Mouse (Mus musculus) limb, embryonic 11.5 days (tissue): ENCODE results near the gene Pigl. TPM values are rescaled to one million over a fixed set of nuclear protein-coding genes. Genes with fewer than 3 reads are reported as not detected.

Experiments
- ATAC-seq: fragments of 200-750 bp; cut with Nextera tagmentation; 2 replicates; pipeline ENCODE4 v1.8.0; 2017; ENCODE audit warnings: low read depth; ENCODE audit not compliant: insufficient number of reproducible peaks, low FRiP score, low TSS enrichment
- DNase-seq: peaks from one replicate; pipeline ENCODE4 v3.0.0-alpha.2; 2015; ENCODE audit warnings: low spot score
- H3K27ac ChIP-seq: fragments of 300-500 bp; sonication (generic); replicated peaks from 2 replicates; pipeline ENCODE4 v1.5.1; 2014; ENCODE audit warnings: low read depth, mild to moderate bottlenecking, low read length
- H3K27me3 ChIP-seq: fragments of 300-500 bp; sonication (generic); 2 replicates; pipeline ENCODE4 v1.6.1; 2014; ENCODE audit warnings: mild to moderate bottlenecking, low read length, mixed read lengths; ENCODE audit not compliant: control insufficient read depth, insufficient read depth
- H3K36me3 ChIP-seq: fragments of 300-500 bp; sonication (generic); 2 replicates; pipeline ENCODE4 v1.6.1; 2014; ENCODE audit warnings: mild to moderate bottlenecking, low read length, moderate library complexity, mixed read lengths; ENCODE audit not compliant: control insufficient read depth, insufficient read depth
- H3K4me1 ChIP-seq: fragments of 300-500 bp; sonication (generic); 2 replicates; pipeline ENCODE4 v1.6.1; 2014; ENCODE audit warnings: low read length, mixed read lengths; ENCODE audit not compliant: control insufficient read depth, insufficient read depth
- H3K4me2 ChIP-seq: fragments of 300-500 bp; sonication (generic); 2 replicates; pipeline ENCODE4 v1.6.1; 2014; ENCODE audit warnings: low read depth, mild to moderate bottlenecking, moderate library complexity; ENCODE audit not compliant: severe bottlenecking
- H3K4me3 ChIP-seq: fragments of 300-500 bp; sonication (generic); 2 replicates; pipeline ENCODE4 v1.5.1; 2014; ENCODE audit warnings: low read depth, low read length
- H3K9ac ChIP-seq: fragments of 300-500 bp; sonication (generic); 2 replicates; pipeline ENCODE4 v1.6.1; 2014; ENCODE audit warnings: mild to moderate bottlenecking, low read length
- H3K9me3 ChIP-seq: fragments of 300-500 bp; sonication (generic); 2 replicates; pipeline ENCODE4 v1.6.1; 2016; ENCODE audit warnings: low read length; ENCODE audit not compliant: control insufficient read depth
- WGBS: fragments of 180-500 bp; shearing (Covaris S2); extraction: QIAGEN DNeasy Blood & Tissue Kit; methylation state at CpG from one replicate; pipeline ENCODE4 v1.1.7; 2014; 5-methylcytosine and 5-hydroxymethylcytosine counted together
- polyA plus RNA-seq: library from polyadenylated mRNA; unstranded; fragments of >200 nt; fragmentation: Nextera tagmentation; extraction: Ambion mirVana; gene quantifications from 2 replicates; pipeline ENCODE4 v1.2.1, GENCODE M21; 2014

Pigl gene
- polyA plus RNA-seq = 12.5 and 13.7 TPM in 2 replicates

DNA sequence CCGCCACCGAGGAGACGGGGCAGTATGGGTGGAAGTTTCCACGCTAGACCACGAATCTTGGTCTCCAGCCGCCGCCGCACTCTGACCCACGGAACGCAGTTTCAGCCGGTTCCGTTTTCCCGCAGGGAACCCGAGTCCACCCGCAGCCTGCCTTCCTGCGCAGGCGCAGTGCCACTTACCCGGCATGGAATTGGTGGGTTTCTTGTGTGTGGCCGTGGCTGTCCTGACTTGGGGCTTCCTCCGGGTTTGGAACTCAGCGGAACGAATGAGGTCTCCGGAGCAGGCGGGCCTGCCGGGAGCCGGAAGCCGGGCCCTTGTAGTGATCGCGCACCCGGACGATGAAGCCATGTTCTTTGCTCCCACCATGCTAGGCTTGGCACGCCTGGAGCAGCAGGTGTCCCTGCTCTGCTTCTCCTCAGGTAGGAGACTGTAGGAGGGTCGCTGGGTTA is at the start of gene Pigl, which contains the start of gene Ncor1:
TSS of gene Pigl (plus strand) at position 185 of the 449 bp plus-strand sequence.
TSS of gene Ncor1 (minus strand) at position 266 of the 449 bp plus-strand sequence.
- peak; percentile 80 for ATAC-seq

DNA sequence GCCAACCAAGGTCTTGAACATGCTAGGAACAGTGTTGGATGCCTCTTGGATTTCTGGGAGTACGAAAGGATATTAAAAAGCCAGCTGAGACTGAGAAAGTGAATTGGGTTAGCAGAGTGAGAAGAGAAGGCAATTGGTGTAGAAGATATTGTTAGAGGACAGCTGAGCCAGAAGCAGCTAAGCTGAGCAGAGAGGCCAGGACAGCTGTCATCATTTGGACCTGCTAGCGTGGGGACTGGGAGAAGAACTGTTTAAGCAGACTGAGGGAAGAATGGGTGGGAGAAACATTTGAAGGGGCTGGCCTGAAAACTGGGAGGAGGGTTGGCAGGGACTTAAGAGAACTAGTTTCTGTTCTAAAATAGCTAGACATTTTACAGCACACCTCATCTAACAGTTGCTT is 49.4 kb upstream of the Pigl start:
- ATAC-seq (no peak), DNase-seq (no peak)
- Histone ChIP-seq H3K9ac (no peak overlapping the region), H3K4me3 (no peak overlapping the region), H3K27me3 (no peaks in the 10 kb centered on the region), H3K4me1 (no peaks in the 10 kb centered on the region), H3K36me3 (peaks cover 13% of the 10 kb centered on the region; the same call in 1 of the 2 replicates), H3K4me2 (no peak overlapping the region), H3K27ac (no peak overlapping the region), H3K9me3 (no peaks in the 10 kb centered on the region)
- 98% methylated on average over 2 of the region's 2 CpGs for WGBS

More for the DNA sequence above, at the start of gene Pigl, which contains the start of gene Ncor1:
- under 1% methylated on average over 33 of the region's 33 CpGs for WGBS
- Histone ChIP-seq H3K4me3 (peak within 1 kb of the TSS; percentile 90), H3K4me1 (no peaks in the 10 kb centered on the region), H3K9ac (peak within 1 kb of the TSS; percentile 99), H3K27me3 (no peaks in the 10 kb centered on the region), H3K9me3 (no peaks in the 10 kb centered on the region), H3K36me3 (no peaks in the 10 kb centered on the region; the same call in 1 of the 2 replicates), H3K27ac (peak within 1 kb of the TSS; percentile 95), H3K4me2 (peak within 1 kb of the TSS; percentile 93)
- peak; percentile 88 for DNase-seq

DNA sequence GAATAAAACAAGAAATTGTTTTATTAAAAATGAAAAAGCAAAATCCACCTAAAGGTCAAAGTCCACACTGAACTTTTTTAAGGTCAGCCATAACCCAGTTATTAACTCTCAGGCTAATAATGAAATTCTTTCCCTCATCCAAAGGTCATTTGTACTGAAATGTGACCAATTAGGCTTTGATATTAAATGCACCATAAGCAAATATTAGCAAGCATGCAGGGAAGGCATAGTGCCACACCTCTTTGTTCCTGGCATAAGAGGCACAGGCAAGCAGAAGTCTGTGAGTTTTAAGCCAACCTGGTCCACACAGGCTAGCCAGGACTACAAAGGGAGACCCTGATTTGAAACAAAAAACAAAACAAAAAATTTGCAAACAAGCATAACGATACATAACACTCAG is 48.6 kb upstream of the Pigl start:
- no peaks in the 10 kb centered on the region for H3K9me3 ChIP-seq
- H3K27ac ChIP-seq = no peak overlapping the region
- no peaks in the 10 kb centered on the region for H3K27me3 ChIP-seq
- no peak overlapping the region for H3K9ac ChIP-seq
- no peak for ATAC-seq
- H3K36me3 ChIP-seq = peaks cover 13% of the 10 kb centered on the region; the same call in 1 of the 2 replicates
- no peak overlapping the region for H3K4me3 ChIP-seq
- no peak for DNase-seq
- WGBS = 93% methylated on average over 1 of the region's 1 CpGs
- no peak overlapping the region for H3K4me2 ChIP-seq
- no peaks in the 10 kb centered on the region for H3K4me1 ChIP-seq

DNA sequence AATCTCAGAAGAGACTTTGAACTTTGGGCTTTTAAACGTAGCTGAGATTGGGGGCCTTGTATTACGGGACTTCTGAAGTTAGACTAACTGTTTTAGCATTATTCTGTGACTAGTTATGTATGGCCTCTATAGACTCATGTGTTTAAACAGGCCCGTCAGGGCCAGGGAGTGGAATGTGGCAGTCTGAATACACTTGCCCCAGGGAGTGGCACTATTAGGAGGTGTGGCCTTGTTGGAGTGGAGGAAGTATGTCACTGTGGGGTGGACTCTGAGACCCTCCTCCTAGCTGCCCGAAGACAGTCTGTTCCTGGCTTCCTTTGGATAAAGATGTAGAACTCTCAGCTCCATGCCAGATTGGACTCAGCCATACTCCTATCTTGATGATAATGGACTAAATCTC is 43.2 kb upstream of the Pigl start:
- no peak overlapping the region for H3K27ac ChIP-seq
- H3K4me1 ChIP-seq = no peaks in the 10 kb centered on the region
- no peak overlapping the region for H3K4me3 ChIP-seq
- ATAC-seq (no peak), DNase-seq (no peak)
- 93% methylated on average over 4 of the region's 4 CpGs for WGBS
- no peaks in the 10 kb centered on the region for H3K9me3 ChIP-seq
- H3K9ac ChIP-seq = no peak overlapping the region
- no peak overlapping the region for H3K4me2 ChIP-seq
- H3K27me3 ChIP-seq = no peaks in the 10 kb centered on the region
- H3K36me3 ChIP-seq = peaks cover 8% of the 10 kb centered on the region; the same call in 1 of the 2 replicates

DNA sequence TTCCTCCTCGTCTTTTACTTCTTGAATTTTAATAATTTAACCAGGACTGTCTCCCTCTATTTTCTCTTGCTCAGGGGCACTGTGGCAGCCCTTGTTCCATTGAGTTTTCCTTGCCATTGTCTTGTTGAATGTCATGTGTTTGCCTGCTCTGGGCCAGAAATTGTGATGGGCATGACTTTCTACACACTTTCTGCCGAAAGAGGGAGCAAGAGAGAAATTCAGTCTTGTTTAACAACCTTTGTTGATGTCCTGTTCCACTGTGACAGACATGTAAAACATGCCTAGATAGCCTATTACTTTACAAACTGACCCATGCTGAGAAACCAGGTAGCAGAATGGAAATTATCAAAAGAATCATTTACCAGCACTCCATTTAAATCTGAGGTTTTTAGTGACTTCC is 33.7 kb upstream of the Pigl start:
- H3K4me2 ChIP-seq = no peak overlapping the region
- ATAC-seq (no peak), DNase-seq (no peak)
- no peak overlapping the region for H3K27ac ChIP-seq
- no peaks in the 10 kb centered on the region for H3K4me1 ChIP-seq
- H3K36me3 ChIP-seq = peaks cover 2% of the 10 kb centered on the region; the same call in 1 of the 2 replicates
- H3K4me3 ChIP-seq = no peak overlapping the region
- no peaks in the 10 kb centered on the region for H3K27me3 ChIP-seq
- no peak overlapping the region for H3K9ac ChIP-seq
- 92% methylated on average over 2 of the region's 2 CpGs for WGBS
- H3K9me3 ChIP-seq = no peaks in the 10 kb centered on the region

DNA sequence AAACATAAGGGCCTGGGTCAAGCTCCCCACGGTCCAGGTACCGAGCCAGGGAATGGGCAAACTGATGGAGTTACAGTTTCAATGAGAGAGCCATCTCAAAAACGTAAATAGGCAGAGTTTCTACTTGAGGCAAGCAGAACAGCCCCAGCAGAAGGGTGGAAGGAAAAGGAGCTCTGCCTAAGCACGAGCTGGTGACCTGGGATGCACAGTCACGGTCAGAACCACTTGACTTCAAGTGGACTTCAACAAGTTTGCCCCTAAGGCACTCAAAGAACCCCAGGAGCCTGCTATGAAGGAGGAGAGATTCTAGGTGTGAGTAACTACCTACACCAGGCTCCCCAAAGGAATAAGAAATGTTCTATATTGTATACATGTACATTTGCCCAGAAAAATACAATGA is 32.0 kb upstream of the Pigl start:
- Histone ChIP-seq H3K4me1 (no peaks in the 10 kb centered on the region), H3K27me3 (no peaks in the 10 kb centered on the region), H3K9me3 (no peaks in the 10 kb centered on the region), H3K4me3 (no peak overlapping the region), H3K27ac (no peak overlapping the region), H3K36me3 (no peaks in the 10 kb centered on the region; the same call in 1 of the 2 replicates), H3K9ac (no peak overlapping the region), H3K4me2 (no peak overlapping the region)
- DNase-seq = no peak
- 92% methylated on average over 5 of the region's 5 CpGs for WGBS
- ATAC-seq = no peak

DNA sequence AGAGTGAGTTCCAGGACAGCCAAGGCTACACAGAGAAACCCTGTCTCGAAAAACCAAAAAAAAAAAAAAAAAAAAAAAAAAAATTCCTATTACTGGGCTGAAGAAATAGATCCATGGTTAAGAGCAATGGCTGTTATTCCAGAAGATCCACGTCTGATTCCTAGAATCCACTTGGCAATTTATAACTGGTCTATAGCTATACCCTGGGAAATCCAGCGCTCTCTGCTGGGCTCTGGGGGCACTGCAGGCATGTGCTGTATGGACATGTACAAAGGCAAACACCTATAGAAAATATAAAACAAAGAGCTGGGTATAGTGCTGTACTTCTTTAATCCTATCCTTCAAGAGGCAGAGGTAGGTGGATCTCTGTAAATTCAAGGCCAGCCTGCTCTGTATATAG is 31.2 kb upstream of the Pigl start:
- DNase-seq (peak; percentile 28), ATAC-seq (no peak)
- Histone ChIP-seq H3K4me1 (no peaks in the 10 kb centered on the region), H3K27ac (no peak overlapping the region), H3K4me2 (no peak overlapping the region), H3K36me3 (no peaks in the 10 kb centered on the region; the same call in 1 of the 2 replicates), H3K4me3 (no peak overlapping the region), H3K9ac (no peak overlapping the region), H3K9me3 (no peaks in the 10 kb centered on the region), H3K27me3 (no peaks in the 10 kb centered on the region)
- 78% methylated on average over 2 of the region's 3 CpGs for WGBS

DNA sequence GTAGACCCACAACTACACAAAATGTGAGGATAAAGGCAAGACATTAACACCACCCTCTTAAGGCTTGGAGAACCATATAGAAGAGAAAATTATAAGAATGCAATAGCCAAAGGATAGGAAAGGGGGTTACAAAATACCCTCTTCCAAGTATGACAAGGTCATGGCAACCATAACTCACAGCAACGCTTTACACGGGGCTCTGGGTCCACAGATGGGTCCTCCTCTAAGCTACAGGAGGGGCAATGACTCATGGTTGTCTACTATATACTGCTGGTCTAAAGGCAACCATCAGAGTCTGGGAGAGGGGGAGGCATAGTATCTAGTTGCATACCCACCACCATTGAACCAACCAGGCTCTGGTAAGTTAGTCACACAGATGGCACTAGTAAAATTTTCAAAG is 26.0 kb upstream of the Pigl start:
- Histone ChIP-seq H3K4me1 (no peaks in the 10 kb centered on the region), H3K27me3 (no peaks in the 10 kb centered on the region), H3K9ac (no peak overlapping the region), H3K27ac (no peak overlapping the region), H3K9me3 (no peaks in the 10 kb centered on the region; the same call in 1 of the 2 replicates), H3K36me3 (no peaks in the 10 kb centered on the region; the same call in 1 of the 2 replicates), H3K4me2 (no peak overlapping the region), H3K4me3 (no peak overlapping the region)
- ATAC-seq (no peak), DNase-seq (no peak)
- WGBS = 95% methylated on average over 2 of the region's 2 CpGs
